Comparison of ENCODE assay signal across 12 mouse cellular contexts in genomic region chr4:97939492-97939891, GRCm38 (mm10).
DNase-seq lines count a peak whose midpoint lies in the region; ATAC-seq and TF ChIP-seq lines count a peak whose summit lies in the region.
"Had no signal": no experiment of that assay in that cellular context is flagged by ENCODE, and none has a peak within 500 bp of the region (broad histone marks: within the 10 kb centered on the region; RNA-seq: fewer than 3 reads in every experiment).

No protein-coding gene starts in this region.

- no peak overlapping the region for H3K27ac ChIP-seq in intestine, embryonic 16.5 days (ENCODE audit: low read length)
- no peak overlapping the region for H3K27ac ChIP-seq in intestine, embryonic 15.5 days
- no peak overlapping the region for H3K27ac ChIP-seq in hindbrain, embryonic 16.5 days (ENCODE audit: low read depth, low read length)
- H3K27ac ChIP-seq in midbrain, postnatal 0 days (ENCODE audit: low read depth, low read length): no peak overlapping the region
- H3K27ac ChIP-seq: liver, embryonic 13.5 days had no signal

- TF ChIP-seq CTCF in midbrain, postnatal 0 days (IDR thresholded peaks at IDR 0.05): no peak

- DNase-seq in adrenal gland, postnatal 36 days: peak; percentile 28 to 35
- DNase-seq in adrenal gland, postnatal 14 days: no peak
- DNase-seq in brain, adult 2 months (ENCODE audit: low read depth, low spot score): peak; percentile 89
- no peak for DNase-seq in urinary bladder, postnatal 14 days (ENCODE audit: low spot score)
- DNase-seq in midbrain, postnatal 0 days (ENCODE audit: low spot score): no peak
- DNase-seq: gastrocnemius, postnatal 10 days; liver, embryonic 13.5 days; retina, postnatal 1 day had no signal

- no peak overlapping the region for H3K9ac ChIP-seq in intestine, embryonic 16.5 days (ENCODE audit: low read depth, low read length)
- no peak overlapping the region for H3K9ac ChIP-seq in intestine, embryonic 15.5 days
- no peak overlapping the region for H3K9ac ChIP-seq in hindbrain, embryonic 16.5 days (ENCODE audit: low read depth, low read length)
- H3K9ac ChIP-seq in midbrain, postnatal 0 days (replicated peaks; ENCODE audit: low read length, poor library complexity, severe bottlenecking): no peak overlapping the region
- H3K9ac ChIP-seq: liver, embryonic 13.5 days had no signal

- H3K4me2 ChIP-seq in intestine, embryonic 16.5 days (ENCODE audit: low read depth, low read length): no peak overlapping the region
- no peak overlapping the region for H3K4me2 ChIP-seq in intestine, embryonic 15.5 days (replicated peaks)
- H3K4me2 ChIP-seq in hindbrain, embryonic 16.5 days (ENCODE audit: low read length): no peak overlapping the region
- H3K4me2 ChIP-seq in midbrain, postnatal 0 days (ENCODE audit: low read depth, low read length, poor library complexity, severe bottlenecking): no peak overlapping the region
- H3K4me2 ChIP-seq: liver, embryonic 13.5 days had no signal

- no peak overlapping the region for H3K4me3 ChIP-seq in intestine, embryonic 16.5 days (ENCODE audit: low read length)
- no peak overlapping the region for H3K4me3 ChIP-seq in intestine, embryonic 15.5 days (replicated peaks)
- no peak overlapping the region for H3K4me3 ChIP-seq in hindbrain, embryonic 16.5 days (ENCODE audit: low read length)
- H3K4me3 ChIP-seq in midbrain, postnatal 0 days (ENCODE audit: low read depth, low read length): no peak overlapping the region
- H3K4me3 ChIP-seq: erythroblast, embryonic 14.5 days; liver, embryonic 13.5 days had no signal

- no peaks in the 10 kb centered on the region for H3K27me3 ChIP-seq in intestine, embryonic 16.5 days (replicated peaks; ENCODE audit: control insufficient read depth, insufficient read depth, low read length)
- H3K27me3 ChIP-seq in intestine, embryonic 15.5 days (replicated peaks): no peaks in the 10 kb centered on the region
- no peaks in the 10 kb centered on the region for H3K27me3 ChIP-seq in hindbrain, embryonic 16.5 days (replicated peaks; ENCODE audit: control insufficient read depth, insufficient read depth, low read length)
- no peaks in the 10 kb centered on the region for H3K27me3 ChIP-seq in midbrain, postnatal 0 days (ENCODE audit: insufficient read depth, low read length)
- H3K27me3 ChIP-seq: liver, embryonic 13.5 days had no signal

- H3K9me3 ChIP-seq in intestine, embryonic 16.5 days (ENCODE audit: control insufficient read depth, low read length): no peaks in the 10 kb centered on the region
- no peaks in the 10 kb centered on the region for H3K9me3 ChIP-seq in intestine, embryonic 15.5 days
- H3K9me3 ChIP-seq in hindbrain, embryonic 16.5 days (ENCODE audit: control insufficient read depth, low read length): no peaks in the 10 kb centered on the region
- no peaks in the 10 kb centered on the region for H3K9me3 ChIP-seq in midbrain, postnatal 0 days (ENCODE audit: low read length)
- H3K9me3 ChIP-seq: liver, embryonic 13.5 days had no signal

- ATAC-seq in intestine, embryonic 16.5 days: 0 out of 2 replicates have a peak, but pooled peaks have one; percentile 23
- no peak for ATAC-seq in intestine, embryonic 15.5 days
- ATAC-seq in hindbrain, embryonic 16.5 days: peak; percentile 52; the same call in 1 of the 2 replicates
- no peak for ATAC-seq in midbrain, postnatal 0 days (ENCODE audit: low FRiP score)

- WGBS in intestine, embryonic 16.5 days: 44% methylated on average over 4 of the region's 4 CpGs
- 44% methylated on average over 4 of the region's 4 CpGs for WGBS in intestine, embryonic 15.5 days
- WGBS in hindbrain, embryonic 16.5 days: 42% methylated on average over 4 of the region's 4 CpGs
- 64% methylated on average over 4 of the region's 4 CpGs for WGBS in midbrain, postnatal 0 days

- peaks cover 3% of the 10 kb centered on the region; the same call in 1 of the 2 replicates for H3K4me1 ChIP-seq in intestine, embryonic 16.5 days (ENCODE audit: control insufficient read depth, insufficient read depth, low read length)
- H3K4me1 ChIP-seq in intestine, embryonic 15.5 days (replicated peaks): peaks cover 8% of the 10 kb centered on the region; the same call in 1 of the 2 replicates
- H3K4me1 ChIP-seq in hindbrain, embryonic 16.5 days (ENCODE audit: control insufficient read depth, insufficient read depth, low read depth, low read length): peaks cover 5% of the 10 kb centered on the region; the same call in 1 of the 2 replicates
- no peaks in the 10 kb centered on the region for H3K4me1 ChIP-seq in midbrain, postnatal 0 days (ENCODE audit: insufficient read depth, low read length)
- H3K4me1 ChIP-seq: liver, embryonic 13.5 days had no signal

- no peaks in the 10 kb centered on the region for H3K36me3 ChIP-seq in intestine, embryonic 16.5 days (ENCODE audit: control insufficient read depth, insufficient read depth, low read length)
- H3K36me3 ChIP-seq in intestine, embryonic 15.5 days: no peaks in the 10 kb centered on the region
- H3K36me3 ChIP-seq in hindbrain, embryonic 16.5 days (ENCODE audit: control insufficient read depth, insufficient read depth, low read length): no peaks in the 10 kb centered on the region
- no peaks in the 10 kb centered on the region for H3K36me3 ChIP-seq in midbrain, postnatal 0 days (ENCODE audit: insufficient read depth, low read length)
- H3K36me3 ChIP-seq: liver, embryonic 13.5 days had no signal

Comparison
In these comparisons a context has a peak if more than half of its experiments do, and no peak if none do; other contexts are left out.
1. DNase-seq: peak in adrenal gland, postnatal 36 days (2 of 2) and brain, adult 2 months (single experiment); none in adrenal gland, postnatal 14 days (single experiment), urinary bladder, postnatal 14 days (single experiment) and midbrain, postnatal 0 days (single experiment).
2. ATAC-seq: peak in intestine, embryonic 16.5 days (single experiment) and hindbrain, embryonic 16.5 days (single experiment); none in intestine, embryonic 15.5 days (single experiment) and midbrain, postnatal 0 days (single experiment).